Mouse (Mus musculus) kidney, adult 2 months (tissue): ENCODE measurements at regions not wholly inside any gene's neighbourhood (a gene's known extent, or its start where the extent isn't known, plus 50 kb on each side); places are given as distances from the start of the nearest gene placed in this dataset.

Experiments used
- DNase-seq: peaks from one replicate; pipeline ENCODE4 v3.0.0; 2021
- H3K27ac ChIP-seq: fragments of 200-500 bp; 2 replicates; pipeline ENCODE4 v1.5.1; 2012; ENCODE audit warnings: low read depth, low read length, control low read depth, inconsistent platforms; ENCODE audit not compliant: insufficient read depth
- H3K27me3 ChIP-seq: fragments of 200-500 bp; replicated peaks from 2 replicates; pipeline ENCODE4 v1.6.1; 2012; ENCODE audit warnings: mild to moderate bottlenecking, moderate library complexity, low read length, inconsistent platforms; ENCODE audit not compliant: control insufficient read depth, insufficient read depth
- H3K36me3 ChIP-seq: fragments of 200-500 bp; 2 replicates; pipeline ENCODE4 v1.6.1; 2012; ENCODE audit warnings: mild to moderate bottlenecking, moderate library complexity, low read length, inconsistent platforms; ENCODE audit not compliant: control insufficient read depth, insufficient read depth
- H3K4me1 ChIP-seq: fragments of 200-500 bp; 2 replicates; pipeline ENCODE4 v1.6.1; 2011; ENCODE audit warnings: low read length; ENCODE audit not compliant: control insufficient read depth, insufficient read depth
- H3K4me3 ChIP-seq: fragments of 200-500 bp; 2 replicates; pipeline ENCODE4 v1.5.1; 2011; ENCODE audit warnings: mild to moderate bottlenecking, low read depth, low read length, control low read depth; ENCODE audit not compliant: insufficient read depth
- CTCF ChIP-seq: fragments of 200-500 bp; conservative IDR thresholded peaks from 2 replicates; pipeline ENCODE4 v1.5.1; 2011; ENCODE audit warnings: low read depth, mild to moderate bottlenecking, control low read depth, low read length, moderate library complexity, mixed read lengths; ENCODE audit not compliant: insufficient read depth, insufficient read length
- POLR2A ChIP-seq: fragments of 200-500 bp; IDR thresholded peaks from one replicate; pipeline ENCODE4 v1.6.1; 2011; ENCODE audit warnings: low read depth, low read length, control low read depth
- WGBS: fragments of 180-500 bp; shearing (Covaris S2); methylation state at CpG from one replicate; pipeline ENCODE4 v1.1.7; 2018; 5-methylcytosine and 5-hydroxymethylcytosine counted together

- Histone ChIP-seq H3K4me1 (no peaks in the 10 kb centered on the region), H3K27ac (no peak overlapping the region), H3K4me3 (no peak overlapping the region), H3K36me3 (no peaks in the 10 kb centered on the region), H3K27me3 (no peaks in the 10 kb centered on the region)
- no peak for TF ChIP-seq CTCF
- TF ChIP-seq POLR2A: no peak
- no peak for DNase-seq
- 100% methylated on average over 1 of the region's 1 CpGs for WGBS
These were observed 165.8 kb upstream of the Mmadhc start for GRCm38 (mm10) chr2:50462378-50462777.

GRCm38 (mm10) chr2:50456654-50457053 lies 160.1 kb upstream of the Mmadhc start:
- Histone ChIP-seq H3K4me1 (no peaks in the 10 kb centered on the region), H3K36me3 (no peaks in the 10 kb centered on the region), H3K27ac (no peak overlapping the region), H3K27me3 (no peaks in the 10 kb centered on the region), H3K4me3 (no peak overlapping the region)
- WGBS: 81% methylated on average over 1 of the region's 1 CpGs
- DNase-seq: no peak
- TF ChIP-seq POLR2A (no peak), CTCF (no peak)

DNA sequence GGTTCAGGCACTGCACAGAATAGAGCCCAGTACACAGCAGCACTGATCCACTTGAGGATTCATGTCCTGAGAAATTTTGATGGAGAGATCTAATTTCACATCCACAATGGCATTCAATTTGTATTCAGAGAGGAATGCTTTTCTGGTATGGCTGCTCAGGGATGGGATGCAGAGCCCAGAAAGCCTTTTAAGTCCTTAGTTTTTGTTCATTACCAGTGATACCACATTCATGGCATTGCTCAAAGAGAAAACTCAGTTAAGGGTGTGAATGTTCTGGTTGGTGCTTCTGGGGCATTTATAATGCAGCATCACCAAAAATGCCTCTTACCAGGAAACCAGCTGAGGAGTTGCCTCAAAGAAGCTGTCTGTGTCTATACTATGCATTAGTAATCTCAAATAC lies 151.5 kb upstream of the Mmadhc start:
- DNase-seq: no peak
- TF ChIP-seq POLR2A (no peak), CTCF (no peak)
- no peaks in the 10 kb centered on the region for H3K27me3 ChIP-seq

GRCm38 (mm10) chr2:50445963-50446485 lies 149.4 kb upstream of the Mmadhc start:
- Histone ChIP-seq H3K27me3 (no peaks in the 10 kb centered on the region), H3K4me3 (no peak overlapping the region), H3K27ac (no peak overlapping the region), H3K36me3 (no peaks in the 10 kb centered on the region), H3K4me1 (no peaks in the 10 kb centered on the region)
- WGBS: 76% methylated on average over 2 of the region's 2 CpGs
- DNase-seq: no peak
- TF ChIP-seq POLR2A (no peak), CTCF (no peak)

More for the DNA sequence above, 151.5 kb upstream of the Mmadhc start:
- no peak overlapping the region for H3K27ac ChIP-seq
- H3K4me3 ChIP-seq: no peak overlapping the region
- no peaks in the 10 kb centered on the region for H3K4me1 ChIP-seq
- H3K36me3 ChIP-seq: no peaks in the 10 kb centered on the region

GRCm38 (mm10) chr2:50440333-50440732 lies 143.7 kb upstream of the Mmadhc start:
- no peak for TF ChIP-seq POLR2A
- TF ChIP-seq CTCF: no peak
- no peaks in the 10 kb centered on the region for H3K27me3 ChIP-seq
- DNase-seq: no peak
- no peak overlapping the region for H3K27ac ChIP-seq
- no peak overlapping the region for H3K4me3 ChIP-seq
- no peaks in the 10 kb centered on the region for H3K4me1 ChIP-seq
- no peaks in the 10 kb centered on the region for H3K36me3 ChIP-seq

- H3K36me3 ChIP-seq: no peaks in the 10 kb centered on the region
- WGBS: 89% methylated on average over 4 of the region's 4 CpGs
- no peak for TF ChIP-seq CTCF
- TF ChIP-seq POLR2A: no peak
- no peaks in the 10 kb centered on the region for H3K27me3 ChIP-seq
- no peak overlapping the region for H3K4me3 ChIP-seq
- DNase-seq: no peak
- H3K4me1 ChIP-seq: no peaks in the 10 kb centered on the region
- no peak overlapping the region for H3K27ac ChIP-seq
These were observed 136.6 kb upstream of the Mmadhc start for GRCm38 (mm10) chr2:50433166-50433565.

GRCm38 (mm10) chr2:50425151-50425550 lies 128.6 kb upstream of the Mmadhc start:
- 95% methylated on average over 3 of the region's 3 CpGs for WGBS
- no peaks in the 10 kb centered on the region for H3K36me3 ChIP-seq
- H3K27ac ChIP-seq: no peak overlapping the region
- no peak overlapping the region for H3K4me3 ChIP-seq
- no peaks in the 10 kb centered on the region for H3K4me1 ChIP-seq
- TF ChIP-seq POLR2A: no peak
- no peak for TF ChIP-seq CTCF
- no peaks in the 10 kb centered on the region for H3K27me3 ChIP-seq
- no peak for DNase-seq

- Histone ChIP-seq H3K27ac (no peak overlapping the region), H3K36me3 (no peaks in the 10 kb centered on the region), H3K4me3 (no peak overlapping the region), H3K4me1 (no peaks in the 10 kb centered on the region), H3K27me3 (no peaks in the 10 kb centered on the region)
- WGBS: 41% methylated on average over 3 of the region's 3 CpGs
- DNase-seq: no peak
- TF ChIP-seq POLR2A: no peak
- TF ChIP-seq CTCF: no peak
These were observed 123.0 kb upstream of the Mmadhc start for GRCm38 (mm10) chr2:50419648-50420047.
